Mouse (Mus musculus) lung, adult 2 months (tissue): ENCODE results near the gene Hvcn1. TPM values are rescaled to one million over a fixed set of nuclear protein-coding genes. Genes with fewer than 3 reads are reported as not detected.

Experiments
- DNase-seq: peaks from one replicate; pipeline ENCODE4 v3.0.0; 2022
- H3K4me1 ChIP-seq: fragments of 200-500 bp; 2 replicates; pipeline ENCODE4 v1.6.1; 2011; ENCODE audit warnings: low read length; ENCODE audit not compliant: control insufficient read depth, insufficient read depth
- H3K4me3 ChIP-seq: fragments of 200-500 bp; replicated peaks from 2 replicates; pipeline ENCODE3; 2011; ENCODE audit warnings: low read depth, mild to moderate bottlenecking, control low read depth, low read length; ENCODE audit errors: extremely low read depth
- CTCF ChIP-seq: fragments of 200-500 bp; IDR thresholded peaks from 2 replicates; pipeline ENCODE4 v1.5.1; 2011; ENCODE audit warnings: mild to moderate bottlenecking, low read length, control low read depth; ENCODE audit not compliant: insufficient read depth
- POLR2A ChIP-seq: fragments of 200-500 bp; IDR thresholded peaks from 2 replicates; pipeline ENCODE4 v1.6.1; 2011; ENCODE audit warnings: low read depth, mild to moderate bottlenecking, control low read depth, low read length, borderline replicate concordance; ENCODE audit errors: extremely low read depth
- WGBS: fragments of 180-500 bp; shearing (Covaris S2); methylation state at CpG from one replicate; pipeline ENCODE4 v1.1.7; 2018; 5-methylcytosine and 5-hydroxymethylcytosine counted together
- polyA plus RNA-seq: library from polyadenylated mRNA; depleted of rRNA; stranded (reverse); fragments of >200 nt; gene quantifications from 2 replicates; pipeline ENCODE4 v1.2.3, GENCODE M21; 2012

Hvcn1 gene
- polyA plus RNA-seq, 1 experiment, result 21.9 TPM

GRCm38 (mm10) chr5:122232004-122232403, 25.4 kb downstream of the Hvcn1 start:
- no peaks in the 10 kb centered on the region for H3K4me1 ChIP-seq
- whole genome bisulfite sequencing, result 57% methylated on average over 5 of the region's 5 CpGs
- no peak for DNase-seq
- TF ChIP-seq POLR2A, result no peak
- no peak for TF ChIP-seq CTCF
- no peak overlapping the region for H3K4me3 ChIP-seq

- WGBS, result 60% methylated on average over 14 of the region's 14 CpGs
- no peak overlapping the region for H3K4me3 ChIP-seq
- DNase-seq, result no peak
- TF ChIP-seq POLR2A (no peak), CTCF (no peak)
- H3K4me1 ChIP-seq, result no peaks in the 10 kb centered on the region
These were observed 26.5 kb downstream of the Hvcn1 start for GRCm38 (mm10) chr5:122233077-122233581.

GRCm38 (mm10) chr5:122233695-122234094, 27.1 kb downstream of the Hvcn1 start:
- WGBS, result 69% methylated on average over 12 of the region's 12 CpGs
- TF ChIP-seq CTCF, result no peak
- TF ChIP-seq POLR2A, result no peak
- Histone ChIP-seq H3K4me3 (no peak overlapping the region), H3K4me1 (no peaks in the 10 kb centered on the region)
- DNase-seq, result no peak

GRCm38 (mm10) chr5:122234319-122235195, 28.0 kb downstream of the Hvcn1 start:
- TF ChIP-seq POLR2A (no peak), CTCF (no peak)
- no peak overlapping the region for H3K4me3 ChIP-seq
- H3K4me1 ChIP-seq, result no peaks in the 10 kb centered on the region
- no peak for DNase-seq
- 62% methylated on average over 9 of the region's 9 CpGs for WGBS

GRCm38 (mm10) chr5:122235196-122235836, 28.7 kb downstream of the Hvcn1 start:
- Histone ChIP-seq H3K4me1 (no peaks in the 10 kb centered on the region), H3K4me3 (no peak overlapping the region)
- TF ChIP-seq CTCF, result no peak
- no peak for TF ChIP-seq POLR2A
- WGBS, result 34% methylated on average over 9 of the region's 9 CpGs
- DNase-seq, result no peak

- H3K4me3 ChIP-seq, result no peak overlapping the region
- DNase-seq, result no peak
- 84% methylated on average over 5 of the region's 5 CpGs for WGBS
- no peak for TF ChIP-seq CTCF
- H3K4me1 ChIP-seq, result no peaks in the 10 kb centered on the region
These were observed 30.6 kb downstream of the Hvcn1 start for GRCm38 (mm10) chr5:122237200-122237599.

GRCm38 (mm10) chr5:122239618-122240017, 33.0 kb downstream of the Hvcn1 start:
- Histone ChIP-seq H3K4me1 (0 out of 2 replicates have a peak, but pooled peaks cover 4% of the 10 kb centered on the region), H3K4me3 (no peak overlapping the region)
- 76% methylated on average over 7 of the region's 7 CpGs for WGBS
- TF ChIP-seq POLR2A (no peak), CTCF (no peak)
- DNase-seq, result no peak

GRCm38 (mm10) chr5:122240521-122240920, 33.9 kb downstream of the Hvcn1 start:
- no peak overlapping the region for H3K4me3 ChIP-seq
- DNase-seq, result no peak
- TF ChIP-seq POLR2A (no peak), CTCF (no peak)
- WGBS, result 90% methylated on average over 11 of the region's 11 CpGs
- H3K4me1 ChIP-seq, result 0 out of 2 replicates have a peak, but pooled peaks cover 4% of the 10 kb centered on the region

GRCm38 (mm10) chr5:122240989-122241388, 34.4 kb downstream of the Hvcn1 start:
- no peak for TF ChIP-seq POLR2A
- no peak for TF ChIP-seq CTCF
- Histone ChIP-seq H3K4me3 (no peak overlapping the region), H3K4me1 (0 out of 2 replicates have a peak, but pooled peaks cover 4% of the 10 kb centered on the region)
- DNase-seq, result no peak
- 95% methylated on average over 1 of the region's 1 CpGs for WGBS
